Mouse (Mus musculus): ENCODE measurements around the gene Tmem41a.

GRCm38 (mm10) chr16:21984091-21984490 lies 36.7 kb upstream of the Tmem41a start:
- TF ChIP-seq E2F4 (IDR thresholded peaks at IDR 0.05; ENCODE audit: insufficient read depth) (no peak), MAX (IDR thresholded peaks at IDR 0.05; ENCODE audit: low read depth) (no peak), POLR2A (IDR thresholded peaks at IDR 0.05; ENCODE audit: insufficient read length, low read depth) (no peak), MYOG (IDR thresholded peaks at IDR 0.05; ENCODE audit: control insufficient read depth in 1 of 3, insufficient read depth in 1 of 3, insufficient read length in 2 of 3, low read depth in 2 of 3) (no peak), REST (IDR thresholded peaks at IDR 0.05; ENCODE audit: insufficient read depth, insufficient read length) (no peak), SRF (IDR thresholded peaks at IDR 0.05; ENCODE audit: control insufficient read depth, insufficient read length, low read depth) (no peak), USF1 (IDR thresholded peaks at IDR 0.05; ENCODE audit: low read depth) (no peak), POLR2AphosphoS2 (IDR thresholded peaks at IDR 0.05; ENCODE audit: insufficient read length, low read depth) (no peak), TCF12 (IDR thresholded peaks at IDR 0.05; ENCODE audit: insufficient read depth, poor library complexity, severe bottlenecking) (no peak), MYOD1 (IDR thresholded peaks at IDR 0.05; ENCODE audit: control insufficient read depth in 1 of 3, insufficient read length in 2 of 3, low read depth in 2 of 3) (no peak), CEBPB (IDR thresholded peaks at IDR 0.05; ENCODE audit: insufficient read depth, poor library complexity, severe bottlenecking) (no peak)

All from myocyte (in vitro differentiated cells).